Mouse (Mus musculus) G1E-ER4 (cell line): Measurements from ENCODE around the gene Notch4. TPM values are rescaled to one million over a fixed set of nuclear protein-coding genes. Genes with fewer than 3 reads are reported as not detected.
A peak's percentile ranks its signal among the peaks of the same experiment; 100 is the strongest.

Experiments used
- GATA1 ChIP-seq: IDR thresholded peaks from one replicate; pipeline ENCODE4 v1.8.0; 2012; ENCODE audit warnings: low read length, inconsistent platforms
- polyA plus RNA-seq: library from polyadenylated mRNA; stranded (reverse); fragments of >175 nt; gene quantifications from 2 replicates; pipeline ENCODE4 v1.2.3, GENCODE M21; 2012

The Notch4 gene
- polyA plus RNA-seq, 1 experiment = 0.78 TPM

DNA sequence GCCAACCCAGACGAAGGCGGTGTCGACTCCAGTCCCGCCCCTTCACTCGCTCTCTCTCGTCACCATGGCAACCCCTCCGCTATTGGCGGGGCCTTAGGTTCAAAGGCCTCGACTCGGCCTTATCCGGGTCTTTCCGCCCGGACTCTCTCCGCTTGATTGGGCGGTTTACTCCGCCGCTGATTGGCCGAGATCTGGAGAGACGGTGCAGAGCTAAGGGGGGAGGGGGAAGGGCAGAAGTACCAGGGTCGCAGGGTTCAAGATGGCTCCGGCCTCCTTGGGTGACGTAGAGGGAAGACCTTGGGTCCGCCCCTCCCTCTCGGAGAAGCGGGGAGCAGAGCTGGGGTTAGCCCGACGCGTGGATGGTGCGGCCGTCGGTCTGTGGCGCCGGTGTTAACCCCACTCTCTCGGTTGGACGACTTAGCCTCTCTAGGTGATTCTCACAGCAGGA is 40.0 kb downstream of the Notch4 start, which contains the start of gene Agpat1:
Agpat1 (plus strand) TSS at position 202 of the 448 bp plus-strand sequence.
- TF ChIP-seq GATA1 = no peak

DNA sequence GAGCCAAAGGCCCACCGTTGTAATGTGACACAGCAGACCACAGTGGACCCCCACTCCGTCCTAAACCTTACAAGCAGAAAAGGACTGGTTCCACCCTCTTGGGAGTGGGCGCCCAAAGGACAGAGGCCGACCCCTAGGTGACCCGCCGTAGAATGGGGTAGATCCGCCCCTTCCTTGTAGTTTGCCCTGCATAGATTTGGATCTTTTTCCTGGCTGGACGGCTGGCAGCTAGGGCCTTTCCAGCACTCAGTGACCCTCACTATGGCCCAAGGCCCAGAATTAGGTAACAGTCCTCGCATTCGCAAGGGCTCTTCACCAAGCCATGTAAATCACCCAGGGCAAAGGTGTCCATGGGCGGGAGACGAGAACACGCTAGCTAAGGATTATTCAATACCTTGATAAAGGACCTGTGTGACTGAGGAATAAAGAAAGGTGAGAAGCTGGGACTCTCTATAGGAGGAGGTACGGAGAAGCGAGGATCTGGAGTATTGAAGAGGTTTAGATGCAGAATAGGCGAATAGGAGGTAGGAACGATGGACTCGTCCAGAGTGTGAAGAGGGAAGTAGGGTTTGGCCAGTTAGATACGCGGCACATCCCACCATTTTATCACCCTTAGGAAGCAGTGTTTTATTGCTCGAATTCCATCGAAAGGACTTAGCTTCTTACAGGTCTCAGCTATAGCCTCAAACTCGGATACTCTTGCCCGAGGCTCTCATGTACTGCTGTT is 40.6 kb downstream of the Notch4 start:
- TF ChIP-seq GATA1 = no peak

DNA sequence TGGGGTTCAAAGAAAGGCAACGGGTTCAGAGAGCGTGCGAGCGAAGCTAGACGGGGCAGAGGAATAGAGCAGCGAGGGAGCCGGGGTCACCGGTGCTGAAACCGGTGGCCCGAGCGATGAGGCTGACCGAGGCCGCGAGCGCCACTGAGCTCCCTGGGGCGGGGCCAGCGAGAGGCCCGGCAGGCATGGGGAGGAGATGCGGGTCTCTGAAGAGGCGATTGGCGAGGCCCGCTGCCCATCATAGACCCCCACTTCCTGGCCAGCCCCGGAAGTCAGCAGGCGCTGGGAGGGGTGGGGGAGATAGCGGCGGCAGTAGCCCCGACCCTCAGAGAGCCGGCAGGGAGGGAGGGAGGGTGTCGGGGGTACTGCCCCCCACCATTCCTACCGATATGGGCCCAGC is 41.5 kb downstream of the Notch4 start:
- TF ChIP-seq GATA1 = no peak

DNA sequence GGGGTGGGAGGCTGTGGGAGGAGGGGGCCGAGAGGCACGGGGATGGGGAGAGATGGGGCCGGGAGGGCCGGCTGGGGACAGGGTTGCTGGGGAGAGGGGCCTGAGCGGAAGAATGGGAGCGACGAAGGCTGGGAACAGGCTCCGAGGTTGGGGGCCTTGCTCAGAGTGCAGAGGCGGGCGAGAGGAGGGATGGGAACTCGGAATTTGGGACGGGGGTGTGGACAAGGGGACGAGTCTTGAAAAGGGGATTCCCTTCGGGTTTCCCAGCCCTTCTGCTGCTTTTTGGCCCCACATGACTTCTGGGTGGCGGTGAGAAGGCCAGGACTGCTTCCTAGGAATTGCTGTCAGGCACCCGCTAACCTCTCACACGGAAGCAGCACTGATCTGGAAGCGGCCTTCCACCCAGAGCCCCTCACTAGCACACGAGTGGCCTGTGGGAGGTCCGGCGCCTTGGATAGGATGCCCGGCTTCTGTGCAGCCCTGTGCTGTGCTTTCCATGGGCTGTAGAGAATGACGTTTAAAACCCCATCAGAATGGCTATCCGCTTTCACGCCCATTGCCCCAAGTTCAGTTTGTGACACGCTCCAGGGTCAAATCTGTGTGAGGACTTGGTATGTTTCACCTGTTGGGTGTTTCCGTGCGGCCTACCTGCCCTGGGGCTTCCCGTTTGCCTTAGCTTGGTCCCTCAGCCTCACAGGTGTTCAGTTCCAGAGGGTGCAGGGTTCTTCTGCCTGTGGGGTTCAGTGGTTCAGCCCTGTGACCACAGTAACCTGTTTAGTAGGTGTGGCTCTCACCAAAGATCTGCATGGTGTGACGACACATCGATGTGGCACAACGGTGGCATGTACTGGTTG is 42.3 kb downstream of the Notch4 start:
- no peak for TF ChIP-seq GATA1

DNA sequence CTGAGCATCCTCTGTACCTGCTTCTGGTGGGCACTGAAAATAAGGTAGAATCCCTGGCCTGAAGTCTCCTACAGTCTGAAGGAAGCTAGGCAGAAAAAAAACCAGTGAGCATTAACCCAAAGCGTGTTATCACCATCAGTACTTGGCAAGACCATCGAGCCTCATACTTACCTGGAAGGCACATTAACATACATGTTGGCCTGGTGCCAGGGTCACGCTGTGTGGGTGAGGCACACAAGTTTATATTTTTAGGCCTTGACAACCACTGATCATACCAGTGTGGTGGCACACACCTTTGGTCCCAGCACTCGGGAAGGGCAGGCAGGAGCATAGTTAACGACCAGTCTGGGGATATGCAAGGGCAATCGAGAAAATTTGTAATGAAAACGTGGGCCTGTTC is 43.9 kb downstream of the Notch4 start:
- no peak for TF ChIP-seq GATA1

GRCm38 (mm10) chr17:34611050-34611449 is 47.0 kb downstream of the Notch4 start:
- no peak for TF ChIP-seq GATA1

GRCm38 (mm10) chr17:34613054-34613645 is 49.1 kb downstream of the Notch4 start:
- peak; percentile 42 for TF ChIP-seq GATA1

GRCm38 (mm10) chr17:34613830-34614229 is 49.8 kb downstream of the Notch4 start:
- TF ChIP-seq GATA1 = no peak

DNA sequence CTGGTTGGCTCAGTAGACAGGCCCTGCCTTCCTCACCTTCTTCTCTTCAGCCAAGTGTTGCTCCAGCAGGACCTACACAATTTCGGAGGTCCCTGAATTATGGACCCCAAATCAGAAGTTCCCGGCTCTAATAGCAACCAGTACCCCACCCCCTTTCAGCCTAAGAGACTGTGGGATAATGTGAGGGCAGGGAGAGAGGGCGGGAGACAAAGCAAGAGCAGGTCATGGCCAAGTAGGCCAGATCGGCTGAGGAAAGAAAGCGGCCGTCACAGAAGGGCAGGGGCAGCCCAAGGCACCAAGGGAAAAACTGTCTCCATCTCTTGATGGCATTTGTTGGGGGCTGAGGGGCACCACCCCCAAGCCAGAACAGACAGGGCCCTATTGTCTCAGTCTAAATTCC is 51.8 kb downstream of the Notch4 start, which contains the start of gene Egfl8:
Egfl8 (minus strand) TSS at position 101 of the 400 bp plus-strand sequence.
- no peak for TF ChIP-seq GATA1

DNA sequence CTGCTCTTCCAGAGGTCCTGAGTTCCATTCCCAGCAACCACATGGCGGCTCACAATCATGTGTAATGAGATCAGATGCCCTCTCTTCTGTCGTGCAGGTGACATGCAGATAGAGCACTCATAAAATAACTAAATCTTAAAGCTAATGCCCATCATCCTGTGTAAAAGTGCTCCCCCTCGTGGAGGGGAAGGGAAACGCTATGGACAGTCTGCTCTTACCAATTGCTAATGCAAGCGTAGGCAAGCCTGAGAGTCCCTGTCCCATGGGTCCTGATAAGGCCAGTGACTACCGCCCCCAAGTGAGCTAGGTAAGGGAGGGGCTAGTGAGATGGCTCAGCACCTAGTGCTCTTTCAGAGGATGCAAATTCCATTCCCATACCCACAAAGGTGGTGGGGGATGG is 54.9 kb downstream of the Notch4 start:
- TF ChIP-seq GATA1 = no peak

GRCm38 (mm10) chr17:34621006-34621405 is 56.9 kb downstream of the Notch4 start:
- no peak for TF ChIP-seq GATA1

GRCm38 (mm10) chr17:34623161-34623560 is 59.1 kb downstream of the Notch4 start:
- TF ChIP-seq GATA1 = no peak

GRCm38 (mm10) chr17:34624981-34625380 is 60.9 kb downstream of the Notch4 start:
- no peak for TF ChIP-seq GATA1

DNA sequence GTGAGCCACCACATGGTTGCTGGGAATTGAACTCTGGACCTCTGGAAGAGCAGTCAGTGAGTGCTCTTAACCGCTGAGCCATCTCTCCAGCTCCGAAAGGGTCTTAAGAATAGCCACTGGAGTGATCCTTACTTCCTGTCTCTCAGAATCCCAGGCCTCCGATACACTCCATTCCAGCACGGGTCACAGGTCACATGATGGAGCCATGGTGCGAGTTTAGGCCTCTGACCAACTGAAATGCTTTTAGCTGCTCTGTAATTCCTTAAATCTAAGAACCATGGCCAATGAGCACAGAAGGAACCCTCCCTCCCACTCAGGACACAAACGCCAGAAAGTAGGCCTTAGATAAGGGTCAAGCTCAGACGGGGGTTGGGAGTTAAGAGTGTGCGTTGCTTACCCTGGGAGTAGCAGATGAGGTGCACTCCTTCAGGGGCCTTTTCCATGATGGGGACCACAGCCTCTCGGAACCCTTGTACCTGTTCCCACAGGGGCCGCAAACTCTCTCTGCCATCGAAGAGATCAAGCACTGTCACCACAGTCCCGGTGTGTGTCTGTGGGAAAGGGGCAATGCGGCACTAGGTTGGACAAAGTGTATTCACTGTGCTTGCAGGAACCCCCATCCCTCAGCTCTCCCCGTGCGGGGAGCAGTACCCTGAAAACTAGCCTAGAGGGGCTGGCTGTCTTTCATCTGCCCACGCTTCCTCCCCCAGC is 62.1 kb downstream of the Notch4 start:
- TF ChIP-seq GATA1 = no peak

DNA sequence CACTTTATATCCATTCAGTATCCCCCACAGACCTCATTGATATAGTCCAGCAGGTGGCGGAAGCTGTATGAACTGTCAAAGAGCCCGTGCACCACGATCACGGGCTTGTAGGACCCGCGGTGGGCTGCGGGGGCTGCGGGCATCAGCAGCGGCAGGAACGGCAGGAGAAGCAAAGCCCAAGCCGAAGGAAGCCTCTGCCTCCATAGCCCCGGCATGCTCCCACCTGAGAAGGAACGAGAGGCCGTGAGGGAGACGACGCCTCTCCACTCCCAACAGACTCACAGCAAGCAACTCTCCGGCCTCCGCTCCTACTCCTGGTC is 62.7 kb downstream of the Notch4 start:
- TF ChIP-seq GATA1 = no peak
